Mouse (Mus musculus) MEL (cell line): ENCODE results near the gene Tsga10.

ENCODE experiments used
- CTCF ChIP-seq, 3 experiments: IDR thresholded peaks in 2 of 3; conservative IDR thresholded peaks in 1 of 3; 2 replicates each; pipeline ENCODE4 v1.5.1; 2011 to 2012; ENCODE audit warnings: low read length in 3 of 3, low read depth in 2 of 3, mild to moderate bottlenecking in 2 of 3, improper control_type of control experiment in 1 of 3, inconsistent platforms in 1 of 3, mixed read lengths in 1 of 3, moderate library complexity in 1 of 3; ENCODE audit not compliant: control insufficient read depth in 1 of 3, insufficient read depth in 1 of 3, poor library complexity in 1 of 3, severe bottlenecking in 1 of 3
- JUND ChIP-seq: IDR thresholded peaks from 2 replicates; pipeline ENCODE4 v1.6.1; 2011; ENCODE audit warnings: low read depth, mild to moderate bottlenecking, improper control_type of control experiment, low read length
- POLR2A ChIP-seq, 2 experiments: IDR thresholded peaks; 2 replicates each; pipeline ENCODE4 v1.6.1; 2011 to 2012; ENCODE audit warnings: low read length in 2 of 2, mild to moderate bottlenecking in 2 of 2, control low read depth in 1 of 2, improper control_type of control experiment in 1 of 2, low read depth in 1 of 2, moderate library complexity in 1 of 2; ENCODE audit not compliant: control insufficient read depth in 1 of 2, insufficient read depth in 1 of 2, poor library complexity in 1 of 2
- POLR2AphosphoS2 ChIP-seq: IDR thresholded peaks from 2 replicates; pipeline ENCODE4 v1.6.1; 2011; ENCODE audit warnings: low read length, improper control_type of control experiment
- SMC3 ChIP-seq: IDR thresholded peaks from 2 replicates; pipeline ENCODE4 v1.6.1; 2011; ENCODE audit warnings: low read depth, low read length, improper control_type of control experiment

GRCm38 (mm10) chr1:37877736-37878460 lies 11.7 kb upstream of the Tsga10 start:
- TF ChIP-seq JUND, result no peak
- TF ChIP-seq CTCF (IDR thresholded peaks at IDR 0.05 in 2 of 3, conservative IDR thresholded peaks at IDR 0.05 in 1 of 3; ENCODE audit: control insufficient read depth in 1 of 3, insufficient read depth in 1 of 3, low read depth in 2 of 3, low read length in 3 of 3, poor library complexity in 1 of 3, severe bottlenecking in 1 of 3), result no peak
- no peak for TF ChIP-seq POLR2A (IDR thresholded peaks at IDR 0.05; ENCODE audit: control insufficient read depth in 1 of 2, insufficient read depth in 1 of 2, low read depth in 1 of 2, low read length in 2 of 2, poor library complexity in 1 of 2)
- TF ChIP-seq POLR2AphosphoS2, result no peak
- no peak for TF ChIP-seq SMC3
